Mouse (Mus musculus) forebrain, embryonic 14.5 days (tissue): ENCODE measurements at regions not wholly inside any gene's neighbourhood (a gene's known extent, or its start where the extent isn't known, plus 50 kb on each side); places are given as distances from the start of the nearest gene placed in this dataset.

Experiments
- ATAC-seq: fragments of 200-750 bp; cut with Nextera tagmentation; 2 replicates; pipeline ENCODE4 v1.8.0; 2017; ENCODE audit warnings: mild to moderate bottlenecking, moderate library complexity
- DNase-seq: peaks from one replicate; pipeline ENCODE4 v3.0.0-alpha.2; 2015; ENCODE audit warnings: low spot score
- H3K27ac ChIP-seq: fragments of 300-500 bp; sonication (generic); 2 replicates; pipeline ENCODE4 v1.5.1; 2014; ENCODE audit warnings: low read depth, mild to moderate bottlenecking, control low read depth, low read length, moderate library complexity
- H3K27me3 ChIP-seq: fragments of 300-500 bp; sonication (generic); replicated peaks from 2 replicates; pipeline ENCODE4 v1.6.1; 2014; ENCODE audit warnings: low read length, control low read depth, mixed read lengths; ENCODE audit not compliant: control insufficient read depth, insufficient read depth
- H3K36me3 ChIP-seq: fragments of 300-500 bp; sonication (generic); 2 replicates; pipeline ENCODE4 v1.6.1; 2014; ENCODE audit warnings: low read length, control low read depth; ENCODE audit not compliant: control insufficient read depth, insufficient read depth
- H3K4me1 ChIP-seq: fragments of 300-500 bp; sonication (generic); 2 replicates; pipeline ENCODE4 v1.6.1; 2014; ENCODE audit warnings: antibody characterized with exemption, low read length, control low read depth; ENCODE audit not compliant: control insufficient read depth, insufficient read depth
- H3K4me2 ChIP-seq: fragments of 300-500 bp; sonication (generic); 2 replicates; pipeline ENCODE4 v1.6.1; 2014; ENCODE audit warnings: mild to moderate bottlenecking, control low read depth, low read length
- H3K4me3 ChIP-seq: fragments of 300-500 bp; sonication (generic); 2 replicates; pipeline ENCODE4 v1.5.1; 2014; ENCODE audit warnings: low read depth, low read length, control low read depth
- H3K9ac ChIP-seq: fragments of 300-500 bp; sonication (generic); 2 replicates; pipeline ENCODE4 v1.6.1; 2014; ENCODE audit warnings: mild to moderate bottlenecking, low read length, control low read depth, moderate library complexity
- H3K9me3 ChIP-seq: fragments of 300-500 bp; sonication (generic); replicated peaks from 2 replicates; pipeline ENCODE4 v1.6.1; 2016; ENCODE audit warnings: low read length, control low read depth, mixed read lengths; ENCODE audit not compliant: control insufficient read depth
- WGBS: fragments of 180-500 bp; shearing (Covaris S2); extraction: QIAGEN DNeasy Blood & Tissue Kit; methylation state at CpG from one replicate; pipeline ENCODE4 v1.1.7; 2014; 5-methylcytosine and 5-hydroxymethylcytosine counted together

DNA sequence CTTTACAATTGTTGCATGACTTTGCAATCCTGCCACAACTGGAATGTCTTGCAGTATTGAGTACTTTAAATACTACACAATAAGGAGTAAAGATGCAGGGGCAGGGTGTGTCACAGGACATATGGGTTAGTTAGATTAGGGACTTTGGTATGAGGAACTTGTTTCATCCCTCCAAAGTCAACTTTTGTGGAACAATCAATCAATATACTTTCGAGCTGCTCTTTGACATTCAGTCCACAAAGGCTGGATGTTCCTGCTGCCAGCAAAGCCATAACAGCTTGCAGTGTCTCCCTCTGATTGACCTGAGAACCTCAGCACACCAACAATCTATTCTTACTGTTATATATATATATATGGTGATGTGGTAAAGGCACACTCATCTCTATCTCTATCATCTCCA, 314.5 kb downstream of the 9330182O14Rik start:
- Histone ChIP-seq H3K4me1 (no peaks in the 10 kb centered on the region), H3K4me3 (no peak overlapping the region), H3K9ac (no peak overlapping the region), H3K9me3 (no peaks in the 10 kb centered on the region), H3K27ac (no peak overlapping the region), H3K4me2 (no peak overlapping the region), H3K27me3 (no peaks in the 10 kb centered on the region), H3K36me3 (no peaks in the 10 kb centered on the region)
- WGBS, result 83% methylated on average over 1 of the region's 1 CpGs
- ATAC-seq, result no peak
- DNase-seq, result no peak

GRCm38 (mm10) chr15:40453235-40453634, 319.1 kb downstream of the 9330182O14Rik start:
- no peak for ATAC-seq
- WGBS, result 88% methylated on average over 2 of the region's 2 CpGs

DNA sequence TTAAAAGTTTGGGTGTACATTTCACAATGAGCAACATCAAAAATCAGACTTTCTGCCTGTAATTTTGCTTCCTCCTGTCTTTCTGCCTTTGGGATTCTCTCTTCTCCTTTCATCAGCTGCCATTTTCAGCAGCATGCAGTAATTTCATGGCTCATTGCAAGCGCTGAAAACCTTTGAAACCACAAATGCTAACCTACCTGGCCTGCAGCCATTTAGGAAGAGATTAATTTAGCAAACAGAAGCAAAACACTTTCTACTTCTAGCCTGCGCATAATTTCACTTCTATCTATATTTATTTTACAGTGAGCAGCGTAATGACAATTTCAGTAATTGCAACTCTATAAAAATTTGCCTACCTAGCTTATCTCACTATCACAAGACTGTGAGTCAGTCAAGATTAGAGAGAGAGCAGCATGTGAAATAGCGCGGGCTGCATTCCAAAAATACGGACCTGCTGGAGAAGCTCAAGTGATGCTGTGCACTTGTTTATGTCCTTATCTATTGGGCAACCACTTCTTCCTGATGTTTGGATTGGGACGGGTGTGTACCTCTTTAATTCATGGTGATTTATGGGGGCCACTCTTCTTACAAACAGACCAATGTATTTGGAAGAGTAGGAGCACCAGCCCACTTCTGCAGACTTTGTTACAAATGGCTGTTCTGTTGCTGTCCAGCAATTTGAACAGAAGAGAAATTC, 341.6 kb downstream of the 9330182O14Rik start:
- DNase-seq (peak; percentile 64), ATAC-seq (no peak)
- Histone ChIP-seq H3K4me1 (peaks cover 5% of the 10 kb centered on the region; the same call in 1 of the 2 replicates), H3K27me3 (no peaks in the 10 kb centered on the region), H3K4me3 (no peak overlapping the region), H3K27ac (no peak overlapping the region), H3K9ac (no peak overlapping the region), H3K4me2 (no peak overlapping the region), H3K36me3 (no peaks in the 10 kb centered on the region), H3K9me3 (no peaks in the 10 kb centered on the region)
- 63% methylated on average over 7 of the region's 7 CpGs for WGBS

More at GRCm38 (mm10) chr15:40453235-40453634, 319.1 kb downstream of the 9330182O14Rik start:
- Histone ChIP-seq H3K27ac (no peak overlapping the region), H3K4me1 (no peaks in the 10 kb centered on the region), H3K9ac (no peak overlapping the region), H3K4me3 (no peak overlapping the region), H3K9me3 (no peaks in the 10 kb centered on the region), H3K27me3 (no peaks in the 10 kb centered on the region), H3K36me3 (no peaks in the 10 kb centered on the region), H3K4me2 (no peak overlapping the region)
- no peak for DNase-seq

- Histone ChIP-seq H3K36me3 (no peaks in the 10 kb centered on the region), H3K4me1 (peaks cover 5% of the 10 kb centered on the region; the same call in 1 of the 2 replicates), H3K9ac (no peak overlapping the region), H3K27me3 (no peaks in the 10 kb centered on the region), H3K4me2 (no peak overlapping the region), H3K9me3 (no peaks in the 10 kb centered on the region), H3K4me3 (no peak overlapping the region), H3K27ac (no peak overlapping the region)
- ATAC-seq (no peak), DNase-seq (no peak)
- 71% methylated on average over 1 of the region's 1 CpGs for WGBS
These were observed 346.2 kb downstream of the 9330182O14Rik start for GRCm38 (mm10) chr15:40480386-40480785.

- Histone ChIP-seq H3K9ac (no peak overlapping the region), H3K4me3 (no peak overlapping the region), H3K27me3 (no peaks in the 10 kb centered on the region), H3K36me3 (no peaks in the 10 kb centered on the region), H3K4me2 (no peak overlapping the region), H3K27ac (no peak overlapping the region), H3K4me1 (no peaks in the 10 kb centered on the region), H3K9me3 (no peaks in the 10 kb centered on the region)
- ATAC-seq, result no peak
- 60% methylated on average over 3 of the region's 3 CpGs for WGBS
- no peak for DNase-seq
These were observed 347.1 kb downstream of the 9330182O14Rik start for GRCm38 (mm10) chr15:40481239-40481638.

GRCm38 (mm10) chr15:40485997-40486396, 351.8 kb downstream of the 9330182O14Rik start:
- Histone ChIP-seq H3K27me3 (no peaks in the 10 kb centered on the region), H3K4me3 (no peak overlapping the region), H3K4me2 (no peak overlapping the region), H3K9me3 (no peaks in the 10 kb centered on the region), H3K27ac (no peak overlapping the region), H3K9ac (no peak overlapping the region), H3K4me1 (no peaks in the 10 kb centered on the region), H3K36me3 (no peaks in the 10 kb centered on the region)
- WGBS, result 92% methylated on average over 1 of the region's 1 CpGs
- ATAC-seq (no peak), DNase-seq (no peak)

- H3K4me3 ChIP-seq, result no peak overlapping the region
- no peaks in the 10 kb centered on the region for H3K36me3 ChIP-seq
- 41% methylated on average over 11 of the region's 11 CpGs for WGBS
- no peaks in the 10 kb centered on the region for H3K4me1 ChIP-seq
- no peak overlapping the region for H3K9ac ChIP-seq
- ATAC-seq, result no peak
- DNase-seq, result no peak
- H3K9me3 ChIP-seq, result no peaks in the 10 kb centered on the region
- H3K4me2 ChIP-seq, result no peak overlapping the region
- no peaks in the 10 kb centered on the region for H3K27me3 ChIP-seq
- no peak overlapping the region for H3K27ac ChIP-seq
These were observed 367.3 kb downstream of the 9330182O14Rik start for GRCm38 (mm10) chr15:40501180-40502125.

DNA sequence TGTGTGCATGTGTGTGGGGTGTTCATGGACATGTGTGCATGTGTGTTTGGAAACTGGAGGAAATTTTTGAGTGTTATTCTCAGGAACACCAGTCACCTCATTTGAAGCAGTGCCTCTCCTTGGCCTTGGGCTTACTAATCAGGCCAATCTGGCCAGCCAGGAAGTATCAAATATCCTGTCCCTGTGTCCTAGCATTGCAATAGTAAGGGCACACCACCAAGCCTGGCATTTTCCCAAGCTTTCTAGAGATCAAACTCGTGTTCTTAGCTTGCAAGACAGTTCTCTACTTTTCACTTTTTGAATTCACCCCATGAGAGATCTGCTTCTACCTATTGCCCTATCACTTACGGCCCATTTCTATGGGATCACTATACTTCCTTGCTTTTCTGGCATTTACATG, 376.7 kb downstream of the 9330182O14Rik start:
- ATAC-seq (no peak), DNase-seq (no peak)
- no peak overlapping the region for H3K9ac ChIP-seq
- H3K4me1 ChIP-seq, result no peaks in the 10 kb centered on the region
- H3K27ac ChIP-seq, result no peak overlapping the region
- H3K4me3 ChIP-seq, result no peak overlapping the region
- H3K4me2 ChIP-seq, result no peak overlapping the region
- no peaks in the 10 kb centered on the region for H3K36me3 ChIP-seq
- H3K9me3 ChIP-seq, result no peaks in the 10 kb centered on the region
- WGBS, result 77% methylated on average over 2 of the region's 2 CpGs
- H3K27me3 ChIP-seq, result no peaks in the 10 kb centered on the region

DNA sequence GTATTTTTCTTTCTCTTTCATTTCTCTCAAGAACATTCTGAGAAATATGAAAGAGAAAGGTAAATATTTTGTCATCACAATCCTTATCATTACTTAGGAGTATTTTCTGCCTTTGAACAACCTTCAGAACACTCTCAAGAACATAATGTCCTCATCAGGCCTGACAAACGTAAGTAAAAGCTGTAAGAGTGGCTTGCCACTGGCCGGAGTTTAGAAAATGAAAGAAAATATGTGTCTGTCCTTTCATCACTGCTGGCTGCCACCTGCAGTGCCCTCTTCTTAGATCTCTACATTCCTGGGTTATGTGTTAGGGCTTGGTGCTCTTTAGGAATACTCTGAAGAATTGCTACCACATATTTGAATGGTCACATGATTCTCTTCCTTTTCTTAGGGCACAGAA, 390.2 kb downstream of the 9330182O14Rik start:
- Histone ChIP-seq H3K27me3 (no peaks in the 10 kb centered on the region), H3K36me3 (no peaks in the 10 kb centered on the region), H3K4me2 (no peak overlapping the region), H3K27ac (no peak overlapping the region), H3K9ac (no peak overlapping the region), H3K9me3 (no peaks in the 10 kb centered on the region), H3K4me1 (no peaks in the 10 kb centered on the region), H3K4me3 (no peak overlapping the region)
- 64% methylated on average over 2 of the region's 2 CpGs for WGBS
- no peak for ATAC-seq
- no peak for DNase-seq
